Mouse (Mus musculus) cerebellum, postnatal 10 days (tissue): ENCODE data around the gene Itsn1.

Source experiments
- DNase-seq, 2 experiments: peaks; one replicate each; pipeline ENCODE4 v3.0.0; 2021; ENCODE audit warnings: mixed read lengths in 2 of 2

Itsn1 gene

DNA sequence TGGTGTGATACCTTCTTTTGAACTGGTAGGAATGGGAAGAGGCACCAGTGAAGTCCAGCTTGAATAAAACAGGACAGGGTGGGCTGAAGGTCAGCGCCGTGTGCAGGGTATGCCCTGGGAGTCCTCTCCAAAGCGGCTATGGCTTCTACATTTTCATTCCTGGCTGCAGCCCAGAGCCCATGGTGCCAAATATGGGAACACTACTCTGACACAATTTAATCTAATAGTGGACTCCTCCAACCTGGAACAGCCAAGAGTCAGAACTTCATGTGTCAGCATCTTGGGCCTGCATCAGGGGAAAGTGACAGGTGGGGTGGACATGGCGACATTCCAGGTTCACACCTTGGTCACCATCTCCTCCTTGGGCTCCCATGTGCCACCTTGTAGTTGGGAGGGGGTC is 147.4 kb downstream of the Itsn1 start:
- DNase-seq: peak in 1 of 2 experiments; percentile 40

DNA sequence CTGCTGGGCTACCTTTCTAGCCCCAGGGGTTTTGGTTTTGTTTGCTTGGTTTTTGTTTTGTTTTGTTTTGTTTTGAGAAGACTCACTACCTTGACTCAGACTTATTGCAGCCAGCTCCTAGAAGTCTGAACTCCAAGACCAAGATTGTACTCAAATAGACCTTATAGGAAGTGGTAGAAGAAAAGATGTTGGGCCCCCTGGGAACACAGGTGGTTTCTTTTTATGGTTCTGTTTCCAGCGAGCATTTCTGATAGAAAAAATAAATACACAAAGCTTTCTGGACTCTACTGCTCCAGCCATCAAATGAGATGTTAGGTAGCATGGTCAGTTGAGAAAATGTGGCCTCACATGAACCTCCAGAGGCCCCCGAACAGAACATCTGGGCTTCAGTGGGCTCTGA is 150.0 kb downstream of the Itsn1 start:
- DNase-seq: no peak

DNA sequence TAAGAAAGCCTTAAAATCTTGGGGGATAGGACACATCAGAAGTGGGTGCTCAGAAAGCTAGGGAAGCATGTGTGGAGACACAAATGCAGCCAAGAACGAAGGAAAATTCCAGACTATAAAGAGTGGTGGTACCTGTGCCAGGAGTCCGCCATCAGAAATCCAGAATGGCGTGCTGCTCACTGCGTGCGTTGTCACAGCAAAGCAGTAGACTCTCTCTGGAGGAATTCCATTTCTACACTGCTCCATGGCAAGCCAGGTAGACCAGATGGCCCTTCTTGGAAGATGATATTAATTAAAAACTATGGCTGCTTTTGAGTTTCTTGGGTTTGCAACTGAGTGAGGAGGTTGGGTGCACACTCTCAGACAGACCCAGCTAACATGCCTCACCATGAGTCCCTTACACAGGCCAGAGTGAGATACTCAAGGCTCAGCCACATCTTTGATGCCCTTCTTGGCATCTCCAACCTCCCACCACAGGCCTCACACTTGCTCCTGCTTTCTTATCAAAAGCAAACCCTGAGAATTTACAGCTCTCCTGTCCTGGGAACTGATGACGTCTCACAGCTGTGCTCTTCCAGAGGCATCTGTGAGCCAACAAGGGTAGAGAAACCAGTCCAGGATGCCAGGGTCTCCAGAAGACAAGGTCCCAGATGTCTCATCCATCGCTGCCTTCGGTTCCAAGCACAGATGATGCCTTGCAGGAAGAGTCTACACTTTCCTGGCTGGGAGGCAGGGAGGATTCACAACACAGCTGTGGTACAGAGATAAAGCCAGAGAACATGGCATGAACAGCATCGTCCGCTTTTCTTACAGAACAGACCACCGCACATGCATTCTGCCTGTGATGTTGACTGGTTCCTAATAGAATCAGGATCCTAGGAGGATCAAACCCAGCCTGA is 152.0 kb downstream of the Itsn1 start:
- peak; percentile 52 to 57 for DNase-seq

DNA sequence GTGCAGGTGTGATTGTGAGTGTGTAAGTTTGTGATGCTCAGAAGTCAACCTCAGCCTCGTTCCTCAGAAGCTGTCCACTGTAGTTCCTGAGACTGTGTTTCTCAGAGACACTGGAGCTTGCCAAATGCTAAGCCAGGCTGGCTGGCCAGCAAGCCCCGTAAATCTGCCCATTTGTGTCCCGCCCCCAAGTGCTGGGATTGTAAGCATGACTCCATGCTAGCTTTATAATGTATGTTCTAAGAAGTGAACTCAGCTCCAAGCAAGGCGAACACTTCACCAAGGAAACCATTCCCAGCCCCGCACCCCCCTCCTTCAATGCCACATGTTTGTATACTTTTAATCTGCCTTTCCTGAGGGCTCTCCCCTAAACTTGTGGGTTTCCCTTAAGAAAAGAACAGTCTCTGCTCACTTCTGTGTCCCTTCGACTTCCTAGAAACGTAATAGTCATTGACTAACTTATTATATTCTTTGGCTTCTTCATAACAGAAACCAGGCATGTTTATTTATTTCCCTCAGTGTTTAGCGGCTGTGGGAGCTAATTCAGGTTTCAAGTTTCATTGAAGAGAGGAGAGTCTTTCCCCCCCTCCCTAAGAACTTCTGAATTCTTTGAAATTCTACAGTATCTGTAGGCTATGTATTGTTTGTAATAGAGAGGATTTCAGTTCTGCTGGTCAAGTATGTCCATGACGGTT is 153.2 kb downstream of the Itsn1 start:
- DNase-seq: peak in 1 of 2 experiments; percentile 40

DNA sequence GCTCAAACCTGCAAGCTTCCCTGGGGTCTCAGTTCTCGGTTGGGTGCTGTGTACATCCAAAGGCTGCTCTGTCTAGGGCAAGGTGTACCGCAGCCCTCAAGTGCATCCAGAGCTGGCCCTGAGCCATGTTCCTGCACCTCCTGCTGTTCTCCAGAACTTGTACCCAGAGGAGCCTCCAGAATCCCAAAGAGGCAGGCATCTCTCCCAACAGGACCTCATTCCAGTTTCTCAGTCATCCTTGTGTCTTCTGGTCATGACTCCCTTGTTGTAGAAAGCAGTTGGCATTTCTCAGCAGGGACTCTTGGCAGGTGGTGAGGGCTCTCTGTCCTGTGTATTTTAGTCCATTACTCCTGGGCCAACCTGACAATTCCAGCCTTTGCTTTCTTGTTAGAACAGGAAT is 154.6 kb downstream of the Itsn1 start:
- peak in 1 of 2 experiments; percentile 59 for DNase-seq

DNA sequence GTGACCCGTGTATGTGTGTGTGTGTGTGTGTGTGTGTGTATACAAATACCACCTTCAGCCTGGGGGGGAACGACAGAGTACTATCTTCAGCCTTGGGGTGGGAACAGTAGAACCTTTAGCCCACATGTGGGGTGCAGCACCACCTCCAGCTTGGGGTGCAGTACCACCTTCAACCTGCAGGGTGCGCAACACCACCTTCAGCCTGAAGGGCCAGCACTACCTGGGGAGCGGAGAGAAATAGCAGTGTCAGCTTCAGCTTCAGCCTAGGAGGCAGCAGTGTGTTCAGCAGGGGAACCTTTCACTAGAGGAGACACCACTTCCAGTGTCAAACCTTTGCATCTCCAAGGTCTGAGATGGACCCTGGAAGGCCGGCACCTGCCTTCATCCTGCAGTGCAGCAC is 155.1 kb downstream of the Itsn1 start:
- DNase-seq: peak; percentile 55 to 76

DNA sequence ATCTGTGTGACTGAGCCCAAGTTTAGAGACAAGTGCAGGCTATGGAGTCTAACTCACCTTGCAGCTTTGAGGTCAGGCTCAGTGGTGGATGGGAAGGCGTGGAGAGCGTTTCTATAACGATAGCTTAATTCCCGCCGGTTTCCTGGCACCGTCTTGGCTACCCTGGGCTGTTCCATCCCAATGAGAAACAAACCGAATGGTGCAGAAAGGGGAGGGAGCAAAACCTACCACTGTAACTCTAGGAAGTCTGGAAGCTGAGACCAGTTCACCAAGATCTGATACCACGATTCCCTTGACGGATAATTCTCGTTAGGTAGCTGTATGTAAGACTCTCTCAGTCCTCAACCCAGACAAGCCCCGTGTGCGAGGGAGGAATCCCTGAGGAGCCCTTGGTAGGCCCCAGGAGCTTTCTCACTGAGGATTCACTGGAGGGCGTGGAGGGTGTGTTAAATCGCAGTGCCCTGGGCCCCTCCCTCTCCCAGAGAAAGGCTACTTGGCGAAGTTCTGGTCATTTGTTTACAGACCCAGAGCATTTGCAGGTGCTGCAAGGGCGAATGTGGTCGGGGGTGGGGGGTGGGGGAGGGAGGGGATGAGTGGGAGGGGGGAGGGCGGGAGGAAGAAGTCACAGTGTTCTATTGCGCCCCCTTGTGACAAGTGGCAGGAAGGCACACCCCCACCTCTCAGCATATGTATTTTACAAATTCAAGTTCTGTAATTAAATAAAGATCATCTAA is 156.5 kb downstream of the Itsn1 start:
- DNase-seq: peak; percentile 71 to 80

DNA sequence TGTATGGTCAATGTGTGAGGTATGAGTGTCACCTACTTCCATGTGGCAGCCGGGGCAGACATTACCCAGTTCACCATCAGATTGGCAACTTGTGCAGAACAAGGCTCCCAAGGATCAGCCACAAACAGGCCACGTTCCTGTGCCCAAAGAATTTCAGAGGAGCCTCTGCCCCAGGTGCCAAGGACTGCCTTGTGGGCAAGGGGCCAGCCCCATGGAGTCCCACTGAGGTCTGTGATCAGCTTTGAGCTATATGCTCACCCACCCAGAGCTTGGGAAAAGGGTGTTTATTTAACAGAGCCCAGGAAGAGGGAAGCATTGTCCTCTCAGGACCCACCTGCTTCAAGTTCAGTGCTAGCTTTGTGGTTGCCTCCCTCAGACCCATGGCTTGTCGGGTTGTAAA is 159.3 kb downstream of the Itsn1 start:
- peak; percentile 58 to 62 for DNase-seq

DNA sequence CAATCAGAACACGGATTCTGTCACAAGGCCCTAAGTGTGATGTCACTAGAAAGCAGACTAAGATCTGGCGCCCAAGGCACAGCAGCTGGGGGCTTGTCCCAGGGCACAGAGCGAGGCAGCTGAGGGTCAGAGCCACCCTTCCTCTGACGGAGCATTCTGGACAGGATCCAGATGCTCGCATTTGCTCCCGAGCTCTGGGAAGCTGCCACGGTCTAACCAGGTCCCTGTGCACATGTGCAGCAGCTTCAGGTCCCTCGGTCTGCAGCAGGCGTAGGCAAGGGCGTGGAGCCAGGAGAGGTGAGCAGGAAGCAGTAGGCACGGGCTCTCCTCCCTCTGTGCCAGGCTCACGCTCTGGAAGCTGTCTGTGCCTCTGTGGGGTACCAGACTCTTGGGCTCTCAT is 160.8 kb downstream of the Itsn1 start:
- peak; percentile 77 to 79 for DNase-seq

DNA sequence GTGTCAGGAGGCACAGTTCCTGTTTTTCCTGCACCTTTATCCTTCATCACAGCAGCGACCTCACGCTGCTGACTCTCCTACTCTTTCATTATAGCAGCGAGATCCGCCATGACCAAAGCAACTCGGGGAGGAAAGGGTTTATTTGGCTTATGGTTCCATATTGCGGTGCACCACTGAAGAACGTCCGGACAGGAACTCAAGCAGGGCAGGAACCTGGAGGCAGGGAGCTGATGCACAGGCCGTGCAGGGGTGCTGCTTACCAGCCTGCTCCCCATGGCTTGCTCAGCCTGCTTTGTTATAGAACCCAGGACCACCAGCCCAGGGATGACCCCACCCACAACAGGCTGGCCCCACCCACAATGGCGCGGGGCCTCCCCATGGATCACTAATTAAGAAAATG is 162.1 kb downstream of the Itsn1 start:
- DNase-seq: no peak

DNA sequence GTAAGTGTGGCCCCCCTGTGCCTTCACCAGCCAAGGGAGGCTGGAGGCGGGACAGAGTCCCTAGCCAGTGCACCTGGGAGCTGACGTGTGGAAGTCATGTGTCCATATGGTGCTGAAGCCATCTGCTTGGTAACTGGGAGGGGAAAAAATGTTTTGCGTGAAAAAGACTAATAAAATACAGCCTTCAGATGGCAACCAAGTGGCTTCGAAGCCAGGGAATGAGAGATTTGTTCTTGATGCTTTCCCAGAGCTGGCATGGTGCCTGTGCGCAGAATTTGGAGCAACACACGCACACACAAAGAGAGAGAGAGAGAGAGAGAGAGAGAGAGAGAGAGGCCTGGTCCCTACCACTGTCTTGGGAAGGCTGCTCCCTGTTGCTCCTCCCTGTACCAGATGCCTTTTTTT is 167.3 kb downstream of the Itsn1 start:
- DNase-seq: peak; percentile 86 to 87

DNA sequence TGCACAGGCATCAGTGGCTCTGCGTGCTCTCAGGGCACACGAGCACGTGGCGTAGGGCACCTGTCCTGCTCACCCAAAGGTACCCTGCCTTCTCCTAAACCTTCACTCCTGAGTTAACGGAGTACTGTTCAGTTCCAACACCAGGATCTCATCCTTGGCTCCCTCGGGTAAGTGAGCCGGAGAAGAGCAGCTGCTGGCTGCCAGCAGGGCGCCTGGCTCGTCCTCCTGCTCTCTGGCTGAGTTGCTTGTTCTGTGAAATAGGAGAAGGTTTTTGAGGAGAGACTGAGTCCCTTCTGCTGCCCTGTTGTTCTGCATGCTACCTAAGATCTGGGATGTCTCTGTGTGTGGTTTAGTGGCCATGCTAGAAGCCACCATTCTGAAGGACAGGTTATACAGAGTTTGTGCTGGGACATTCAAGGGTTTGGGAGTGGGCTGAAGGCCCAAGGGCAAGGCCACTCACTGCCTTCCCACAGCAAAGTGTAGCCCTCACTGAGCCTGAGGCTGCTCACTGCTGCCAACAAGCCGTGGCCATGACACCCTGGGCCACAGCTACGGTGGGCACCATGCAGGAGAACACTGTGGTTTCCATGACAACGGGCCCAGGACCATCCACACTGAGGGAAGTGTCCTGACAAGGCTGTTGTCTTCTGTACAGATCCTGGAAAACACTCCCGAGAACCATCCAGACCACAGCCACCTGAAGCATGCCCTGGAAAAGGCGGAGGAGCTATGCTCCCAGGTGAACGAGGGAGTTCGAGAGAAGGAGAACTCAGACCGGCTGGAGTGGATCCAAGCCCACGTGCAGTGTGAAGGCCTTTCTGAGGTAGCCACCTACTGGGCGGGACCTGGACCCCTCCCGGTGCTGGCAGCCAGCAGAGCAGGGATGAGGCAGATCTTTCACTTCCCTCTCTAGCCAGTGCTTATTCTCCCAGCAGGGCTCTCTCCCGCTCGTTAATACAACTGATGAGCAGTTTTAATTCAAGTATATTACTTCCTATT is 170.1 kb downstream of the Itsn1 start:
- peak; percentile 71 to 86 for DNase-seq

DNA sequence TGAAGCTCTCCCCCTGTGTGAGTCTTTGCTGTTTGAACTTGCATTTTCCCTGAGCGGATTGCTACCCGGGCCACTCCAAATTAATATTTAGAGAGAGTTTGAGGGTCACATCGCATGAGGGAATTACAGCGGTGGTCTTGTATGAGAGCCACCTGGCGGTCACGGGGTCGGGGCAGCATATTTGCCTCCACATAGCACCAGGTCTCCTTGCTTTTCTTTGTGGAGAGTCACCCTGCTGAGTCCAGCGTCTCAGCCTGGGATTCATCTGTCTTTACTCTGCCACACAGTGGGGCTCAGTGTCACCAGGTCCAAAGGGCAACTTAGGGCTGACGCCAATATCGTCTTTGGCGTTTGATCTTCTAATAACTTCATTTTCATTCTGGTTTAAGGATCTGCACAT is 171.2 kb downstream of the Itsn1 start:
- DNase-seq: peak in 1 of 2 experiments; percentile 45

DNA sequence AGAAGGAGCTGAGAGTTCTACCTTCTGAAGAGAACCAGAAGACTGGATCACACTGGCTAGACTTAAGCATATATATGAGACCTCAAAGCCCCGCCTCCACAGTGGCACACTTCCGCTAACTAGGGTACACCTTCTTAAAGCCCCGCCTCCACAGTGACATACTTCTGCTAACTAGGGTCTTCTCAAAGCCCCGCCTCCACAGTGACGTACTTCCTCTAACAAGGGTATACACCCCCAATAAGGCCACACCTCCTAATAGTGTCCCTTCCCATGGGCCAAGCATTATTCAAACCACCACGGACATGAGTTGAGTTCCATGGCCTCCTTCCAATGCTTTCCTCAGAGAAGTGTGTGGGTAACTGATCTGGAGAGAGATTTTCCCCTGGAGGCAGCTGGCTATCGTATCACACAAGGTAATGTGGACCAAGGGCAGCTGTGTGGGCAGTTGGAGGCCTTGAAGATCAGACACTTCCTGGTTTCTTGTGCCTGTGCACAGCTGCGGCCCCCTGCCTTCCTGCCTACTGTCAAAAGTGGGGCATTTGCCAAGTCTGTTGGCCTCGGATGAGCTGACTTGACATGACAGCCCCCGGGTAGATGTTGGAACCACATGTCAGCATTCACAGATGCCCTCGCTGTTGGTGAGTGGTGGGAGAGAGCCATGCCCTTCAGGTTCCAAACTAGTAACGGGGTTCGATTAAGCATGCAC is 174.9 kb downstream of the Itsn1 start:
- peak; percentile 95 for DNase-seq

DNA sequence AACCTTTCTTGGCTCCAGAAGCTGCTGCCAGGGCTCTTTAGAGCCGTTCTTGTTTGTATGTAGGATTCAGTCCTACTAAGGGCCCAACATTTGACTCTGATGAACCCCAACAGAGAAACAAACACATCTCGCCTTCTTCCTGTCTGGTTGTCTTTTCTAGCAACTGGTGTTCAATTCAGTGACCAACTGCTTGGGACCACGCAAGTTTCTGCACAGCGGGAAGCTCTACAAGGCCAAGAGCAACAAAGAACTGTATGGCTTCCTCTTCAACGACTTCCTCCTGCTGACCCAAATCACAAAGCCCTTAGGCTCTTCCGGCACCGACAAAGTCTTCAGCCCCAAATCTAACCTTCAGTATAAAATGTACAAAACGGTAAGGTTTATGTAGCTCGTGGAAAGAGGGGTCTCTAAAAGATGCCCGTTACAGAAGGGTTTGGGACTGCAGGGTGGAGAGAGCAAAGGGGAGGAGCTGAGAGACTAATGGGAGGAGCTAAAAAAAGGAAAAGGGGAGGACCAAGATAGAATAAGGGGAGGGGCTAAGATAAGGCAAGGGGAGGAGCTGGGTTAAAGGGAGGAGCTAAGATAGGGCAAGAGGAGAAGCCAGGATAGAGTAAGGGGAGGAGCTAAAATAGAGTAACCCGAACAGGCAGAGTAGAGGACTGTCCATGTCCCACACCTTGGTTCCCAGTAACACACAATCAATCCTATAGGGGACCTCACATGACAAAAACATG is 176.2 kb downstream of the Itsn1 start:
- no peak for DNase-seq

DNA sequence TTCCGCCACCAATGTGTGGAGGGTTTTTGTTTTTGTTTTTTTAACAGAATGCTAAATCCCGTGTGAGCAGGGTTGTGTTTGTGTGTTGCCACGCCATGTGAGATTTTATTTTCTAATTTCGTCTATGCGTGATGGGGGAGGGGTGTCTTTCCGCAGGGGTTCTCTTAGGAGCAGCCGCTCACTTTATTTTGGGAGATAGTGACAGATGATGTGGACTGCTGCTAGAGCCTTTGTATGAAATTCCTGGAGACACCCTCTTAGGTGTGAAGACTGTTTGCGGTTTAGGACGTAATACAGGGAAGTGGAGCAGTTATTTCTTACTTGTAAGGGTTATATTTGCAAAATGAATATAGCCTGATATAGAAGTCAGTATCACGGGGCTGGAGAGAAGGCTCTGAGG is 176.9 kb downstream of the Itsn1 start:
- no peak for DNase-seq

DNA sequence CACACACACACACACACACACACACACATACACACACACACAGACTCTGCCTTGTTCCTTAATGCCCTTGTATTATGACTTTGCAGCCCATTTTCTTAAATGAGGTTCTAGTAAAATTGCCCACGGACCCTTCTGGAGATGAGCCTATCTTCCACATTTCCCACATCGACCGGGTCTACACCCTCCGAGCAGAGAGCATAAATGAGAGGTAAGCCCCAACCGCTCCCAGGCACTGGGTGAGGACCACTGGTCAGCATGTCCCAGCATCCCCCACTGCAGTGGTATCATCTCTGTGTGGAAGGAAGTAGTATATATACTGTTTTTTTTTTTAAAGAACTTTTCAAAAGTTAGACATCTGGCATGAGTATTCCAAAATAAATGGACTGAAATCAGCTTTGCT is 177.6 kb downstream of the Itsn1 start:
- DNase-seq: peak in 1 of 2 experiments; percentile 52

DNA sequence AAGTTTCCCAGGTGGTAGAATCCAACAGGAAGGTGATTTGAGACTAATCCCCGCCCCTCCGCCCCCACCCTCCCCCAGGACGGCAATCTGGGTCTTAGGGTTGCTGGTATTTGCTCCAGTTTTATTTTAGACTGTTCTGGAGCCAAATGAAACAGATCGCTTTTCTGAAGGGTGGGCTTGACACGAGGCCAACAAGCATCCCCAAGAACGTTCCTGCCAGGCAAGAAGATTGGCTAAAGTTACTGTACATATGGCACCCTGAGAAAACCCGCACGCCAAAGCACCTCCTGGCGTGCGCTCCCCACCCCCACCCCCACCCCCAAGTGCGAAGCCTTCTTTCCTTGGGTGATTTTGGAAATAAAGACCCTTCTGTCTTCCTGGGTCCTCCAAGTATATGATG is 178.1 kb downstream of the Itsn1 start:
- peak; percentile 89 to 93 for DNase-seq

DNA sequence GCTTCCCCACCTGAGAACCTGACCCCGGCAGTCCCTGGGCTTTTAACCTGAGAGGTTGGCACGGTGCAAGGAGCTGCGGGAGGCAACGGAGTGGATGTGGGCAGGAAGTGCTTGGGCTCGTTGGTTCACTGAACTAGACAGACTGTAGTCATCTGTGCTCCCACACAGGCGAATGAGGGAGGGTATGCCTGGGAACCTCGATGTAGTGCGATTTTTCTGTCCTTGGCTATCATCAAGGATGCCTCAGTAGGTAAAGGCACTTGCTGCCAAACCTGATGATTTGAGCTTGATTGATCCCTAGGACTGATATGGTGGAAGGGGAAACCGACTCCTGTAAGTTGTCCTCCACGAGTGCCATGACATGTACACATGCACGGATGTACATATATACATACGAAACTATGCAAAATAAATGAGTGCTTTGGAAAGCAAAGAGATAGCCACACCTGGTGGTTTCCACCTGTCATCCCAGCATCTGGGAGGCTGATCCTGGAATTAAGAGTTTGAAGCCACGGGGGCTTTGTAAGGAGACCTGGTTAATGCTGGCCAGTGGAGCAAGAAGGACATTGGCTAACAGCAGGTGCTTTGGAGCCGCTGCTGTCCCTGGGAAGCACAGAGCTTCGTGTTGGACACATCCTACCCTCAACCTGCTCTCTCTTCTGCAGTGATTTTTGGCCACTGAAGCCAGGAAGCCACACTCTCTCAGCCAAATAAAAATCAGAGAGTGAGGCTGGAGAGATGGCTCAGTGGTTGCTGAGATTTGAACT is 180.7 kb downstream of the Itsn1 start:
- peak; percentile 51 to 62 for DNase-seq

DNA sequence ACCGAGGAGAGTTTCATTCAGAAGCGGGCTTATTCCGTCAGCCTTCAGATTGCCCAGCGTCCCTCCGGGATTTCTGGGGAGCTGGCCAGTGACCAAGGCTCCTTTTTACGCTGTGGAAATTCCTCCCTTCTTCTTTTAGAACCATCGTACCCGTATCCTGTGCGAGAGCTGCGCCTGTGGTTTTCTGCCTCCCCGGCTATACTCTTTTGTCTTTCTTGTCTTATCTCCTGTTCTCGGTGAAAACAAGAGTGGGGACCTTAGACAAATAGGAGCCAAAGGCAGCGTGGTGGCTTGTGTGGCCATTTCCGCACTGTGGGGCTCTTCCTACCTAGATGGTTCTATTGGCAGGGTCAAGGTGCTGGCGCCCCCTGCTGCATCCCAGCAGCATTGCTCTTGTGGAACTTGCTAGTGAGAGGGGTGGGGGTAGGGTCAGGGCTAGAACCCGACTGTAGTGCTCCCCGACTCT is 188.6 kb downstream of the Itsn1 start:
- peak; percentile 95 for DNase-seq
